Mouse (Mus musculus) CD4-positive, CD25-positive, alpha-beta regulatory T cell, adult 9 weeks (primary cell): ENCODE measurements around the gene Gm5483. TPM values are rescaled to one million over a fixed set of nuclear protein-coding genes. Genes with fewer than 3 reads are reported as not detected.

Experiments
- polyA plus RNA-seq: library from polyadenylated mRNA; unstranded; fragments of 100-300 nt; shearing (Covaris generic); gene quantifications from one replicate; pipeline ENCODE4 v1.2.1, GENCODE M21; 2017

Gene Gm5483
- not detected for polyA plus RNA-seq

GRCm38 (mm10) chr16:36183912-36184311, at the start of gene Gm5483:
Gene Gm5483, plus strand, starts transcription at chr16:36184212.

GRCm38 (mm10) chr16:36156402-36156975, 27.5 kb upstream of the Gm5483 start, which contains the start of gene Stfa2l1:
Gene Stfa2l1, plus strand, starts transcription at chr16:36156811.

GRCm38 (mm10) chr16:36209967-36210453, 26.0 kb downstream of the Gm5483 start, which contains the start of gene Gm5416:
Gene Gm5416, plus strand, starts transcription at chr16:36210403.

GRCm38 (mm10) chr16:36221168-36221567, 37.2 kb downstream of the Gm5483 start, which contains the start of gene 2010005H15Rik:
Gene 2010005H15Rik, plus strand, starts transcription at chr16:36221468.

Other genes starting within 250 kb of the Gm5483 start
- 114 TPM for gene Parp9, start 245.7 kb upstream of the Gm5483 start, polyA plus RNA-seq
- gene Dtx3l, start 245.1 kb upstream of the Gm5483 start, polyA plus RNA-seq: 92.6 TPM
- 58.4 TPM for gene Kpna1, start 205.5 kb upstream of the Gm5483 start, polyA plus RNA-seq
- 6.7 TPM for gene Wdr5b, start 143.0 kb upstream of the Gm5483 start, polyA plus RNA-seq
- 95.8 TPM for gene Fam162a, start 112.6 kb upstream of the Gm5483 start, polyA plus RNA-seq
- gene Ccdc58, start 112.5 kb upstream of the Gm5483 start, polyA plus RNA-seq: 45.8 TPM
- gene Csta1, start 53.0 kb upstream of the Gm5483 start, polyA plus RNA-seq: not detected
- gene Stfa2l1, start 27.4 kb upstream of the Gm5483 start, polyA plus RNA-seq: not detected
- not detected for gene Gm5416, start 26.2 kb downstream of the Gm5483 start, polyA plus RNA-seq
- 1.4 TPM for gene 2010005H15Rik, start 37.3 kb downstream of the Gm5483 start, polyA plus RNA-seq
- not detected for gene Stfa1, start 92.7 kb downstream of the Gm5483 start, polyA plus RNA-seq
- gene BC117090, start 150.1 kb downstream of the Gm5483 start, polyA plus RNA-seq: not detected
- gene BC100530, start 183.5 kb downstream of the Gm5483 start, polyA plus RNA-seq: not detected
- not detected for gene Stfa2, start 224.2 kb downstream of the Gm5483 start, polyA plus RNA-seq